Mouse (Mus musculus): Measurements from ENCODE around the gene Msx2. TPM values are rescaled to one million over a fixed set of nuclear protein-coding genes. Genes with fewer than 3 reads are reported as not detected.

The Msx2 gene
- polyA plus RNA-seq (2014; fragmentation: Illumina TruSeq; extraction: RNeasy Lipid Tissue Mini Kit (QIAGEN cat#74804); ENCODE audit: low read depth, low replicate concordance): 0.11 TPM

DNA sequence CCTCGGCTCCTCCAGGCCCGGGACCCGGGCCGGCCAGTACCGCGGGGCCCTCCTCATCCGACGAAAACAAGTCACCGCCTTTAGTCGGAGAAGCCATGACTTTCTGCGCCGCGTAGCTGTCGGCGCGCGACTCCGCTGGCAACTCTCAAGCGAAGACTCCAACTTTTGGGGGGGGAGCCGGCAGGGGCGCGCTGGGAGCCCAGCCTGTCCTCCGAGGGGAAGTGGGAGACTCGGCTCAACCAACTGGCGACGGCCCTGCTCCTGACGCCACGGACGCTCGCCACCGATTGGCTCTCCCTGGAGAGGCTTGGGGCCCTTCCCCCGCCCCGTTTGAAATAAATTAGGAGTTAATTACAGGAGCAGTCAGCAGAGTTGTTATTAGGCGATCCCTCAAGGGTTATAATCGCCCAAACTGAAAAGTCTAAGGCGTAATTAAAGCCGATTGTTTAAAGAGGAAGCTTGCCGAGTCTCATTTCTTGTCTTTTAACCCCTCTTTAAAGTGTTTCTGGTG lies at the start of gene Msx2:
Gene Msx2 (minus strand): TSS at position 461 of the 511 bp plus-strand sequence.

Other genes with a start within 250 kb of the Msx2 start
- 0.68 TPM for gene Ror2, start 186.9 kb downstream of the Msx2 start, polyA plus RNA-seq (2014; fragmentation: Illumina TruSeq; extraction: RNeasy Lipid Tissue Mini Kit (QIAGEN cat#74804); ENCODE audit: low read depth, low replicate concordance)
- 31.6 TPM for gene Sptlc1, start 95.7 kb downstream of the Msx2 start, polyA plus RNA-seq (2014; fragmentation: Illumina TruSeq; extraction: RNeasy Lipid Tissue Mini Kit (QIAGEN cat#74804); ENCODE audit: low read depth, low replicate concordance)